Mouse (Mus musculus) kidney, adult 8-10 months (tissue): ENCODE data around the gene Pam16.
A peak's percentile ranks its signal among the peaks of the same experiment; 100 is the strongest.

Source experiments
- DNase-seq, 2 experiments: peaks; one replicate each; pipeline ENCODE4 v3.0.0; 2022

Gene Pam16

DNA sequence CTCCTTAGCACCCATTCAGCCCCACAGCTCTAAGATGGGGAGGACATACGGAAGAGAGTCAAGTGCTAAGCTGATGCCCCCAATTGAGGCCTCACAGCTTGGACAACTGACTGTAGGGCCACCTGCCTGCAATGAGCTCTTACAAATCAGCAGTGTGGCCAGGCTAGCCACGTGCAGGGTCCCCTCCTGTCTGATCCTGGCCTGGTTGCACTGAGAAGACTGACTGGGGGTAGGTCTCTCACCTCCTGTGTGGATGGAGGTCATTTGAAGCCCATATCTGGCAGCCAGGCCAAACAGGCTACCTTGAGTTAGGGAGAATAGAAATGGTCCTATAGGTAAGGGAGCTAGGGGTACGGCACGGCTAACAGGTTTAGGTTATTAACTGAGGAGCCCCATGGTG is 21.1 kb upstream of the Pam16 start:
- DNase-seq: no peak

DNA sequence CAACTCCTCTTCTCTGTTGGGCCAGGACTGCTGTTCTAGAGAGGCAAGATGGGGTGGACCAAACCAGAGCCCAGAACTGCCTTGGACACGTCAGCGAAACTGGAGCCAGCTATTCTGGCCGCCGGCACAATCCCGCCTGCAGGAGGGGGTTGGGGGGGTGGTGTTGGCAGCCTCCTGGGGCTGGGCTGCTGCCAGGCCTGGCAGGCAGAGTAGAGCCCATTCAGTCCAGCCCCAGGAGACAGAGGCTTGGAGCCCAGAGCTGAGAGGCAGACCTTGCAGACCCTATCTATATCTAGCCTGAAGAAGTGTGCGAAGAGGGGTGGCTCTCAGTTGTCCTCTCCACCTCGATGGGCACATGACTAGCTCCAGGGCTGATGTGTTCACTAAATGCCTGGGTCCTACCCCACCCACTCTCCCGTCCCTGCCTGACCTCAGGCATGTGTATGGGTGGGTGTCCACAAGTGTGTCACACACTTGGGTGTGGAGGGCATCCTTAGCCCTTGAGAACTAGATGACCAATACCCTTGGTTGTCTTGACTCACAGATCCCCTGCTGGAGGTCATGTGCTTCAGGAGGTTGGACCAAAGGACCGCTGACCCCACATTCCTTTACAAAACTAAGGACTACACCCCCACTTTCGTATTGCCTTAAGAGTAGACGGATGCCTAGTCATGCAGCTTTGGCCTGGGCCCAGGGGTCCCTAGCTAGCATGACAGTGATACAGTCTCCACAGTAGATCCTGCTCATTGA is 19.1 kb upstream of the Pam16 start:
- DNase-seq: peak; percentile 88 to 90

DNA sequence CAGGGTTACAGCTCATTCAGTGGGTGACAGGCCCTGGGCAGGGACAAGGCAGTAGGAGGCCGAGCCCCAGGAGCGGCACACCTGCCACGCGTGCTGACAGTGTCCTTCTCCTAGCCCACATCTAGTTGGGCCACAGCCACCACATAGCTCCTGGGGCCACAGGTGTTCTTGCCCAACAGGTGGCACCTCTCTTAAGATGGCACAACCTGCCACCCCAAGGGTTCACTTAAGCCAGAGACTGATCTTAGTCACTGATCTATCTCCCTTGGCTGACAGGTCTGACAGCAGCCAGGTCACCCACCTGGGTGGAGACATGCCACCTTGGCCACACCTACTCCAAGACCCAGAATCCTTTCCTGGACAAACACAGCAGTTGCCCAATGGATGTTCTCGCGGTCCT is 18.1 kb upstream of the Pam16 start:
- no peak for DNase-seq

DNA sequence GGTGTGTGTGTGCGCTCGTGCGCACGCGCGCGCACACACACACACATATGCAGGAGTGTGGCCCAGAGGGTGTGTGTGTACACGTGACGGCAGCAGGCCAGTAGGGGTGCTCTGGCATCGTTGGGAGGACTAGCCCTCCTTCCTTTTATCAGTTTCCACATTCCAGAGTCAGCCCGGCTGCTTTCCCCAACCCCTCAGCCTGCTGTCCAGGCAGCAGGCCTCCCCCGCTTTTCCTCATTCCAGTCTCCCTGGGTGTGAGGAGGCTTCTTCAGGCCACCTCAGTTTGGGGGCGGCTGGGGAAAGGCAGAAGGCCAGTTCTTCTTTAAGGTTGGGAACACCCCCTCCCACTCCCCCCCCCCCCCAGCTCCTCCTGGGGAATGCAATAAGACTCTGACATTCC is 17.4 kb upstream of the Pam16 start:
- peak; percentile 58 to 69 for DNase-seq

DNA sequence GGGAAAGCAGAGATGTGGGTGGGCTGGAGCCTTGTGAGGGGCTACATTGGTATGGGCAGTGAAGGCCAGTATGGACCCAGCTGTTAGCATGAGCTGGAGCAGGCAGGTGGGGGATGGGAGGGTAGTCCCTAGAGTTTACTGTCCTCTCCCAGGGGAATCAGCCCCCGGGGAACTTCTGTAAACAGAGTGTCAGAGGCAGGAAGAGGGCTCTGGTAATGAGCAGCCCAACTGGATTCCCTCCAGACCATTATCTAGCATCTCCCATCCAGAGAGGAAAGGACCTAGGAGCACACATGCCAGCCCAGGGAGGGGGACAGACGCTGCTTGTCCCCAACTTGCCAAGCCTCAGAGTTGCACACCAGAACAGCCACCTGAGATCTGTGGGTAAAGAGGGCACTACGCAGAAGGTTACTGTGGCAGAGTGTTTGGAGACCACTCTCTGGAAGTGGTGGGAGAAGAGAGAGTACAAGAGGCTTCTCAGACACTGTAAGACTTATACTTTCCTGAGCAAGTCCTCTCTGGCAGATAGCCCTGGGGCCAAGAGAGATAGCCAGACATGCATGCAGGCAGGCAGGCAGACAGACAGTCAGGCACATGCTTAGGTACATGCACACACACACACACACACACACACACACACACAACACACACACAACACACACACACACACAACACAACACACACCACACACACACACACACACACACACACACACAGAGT is 16.5 kb upstream of the Pam16 start:
- peak; percentile 32 to 46 for DNase-seq

DNA sequence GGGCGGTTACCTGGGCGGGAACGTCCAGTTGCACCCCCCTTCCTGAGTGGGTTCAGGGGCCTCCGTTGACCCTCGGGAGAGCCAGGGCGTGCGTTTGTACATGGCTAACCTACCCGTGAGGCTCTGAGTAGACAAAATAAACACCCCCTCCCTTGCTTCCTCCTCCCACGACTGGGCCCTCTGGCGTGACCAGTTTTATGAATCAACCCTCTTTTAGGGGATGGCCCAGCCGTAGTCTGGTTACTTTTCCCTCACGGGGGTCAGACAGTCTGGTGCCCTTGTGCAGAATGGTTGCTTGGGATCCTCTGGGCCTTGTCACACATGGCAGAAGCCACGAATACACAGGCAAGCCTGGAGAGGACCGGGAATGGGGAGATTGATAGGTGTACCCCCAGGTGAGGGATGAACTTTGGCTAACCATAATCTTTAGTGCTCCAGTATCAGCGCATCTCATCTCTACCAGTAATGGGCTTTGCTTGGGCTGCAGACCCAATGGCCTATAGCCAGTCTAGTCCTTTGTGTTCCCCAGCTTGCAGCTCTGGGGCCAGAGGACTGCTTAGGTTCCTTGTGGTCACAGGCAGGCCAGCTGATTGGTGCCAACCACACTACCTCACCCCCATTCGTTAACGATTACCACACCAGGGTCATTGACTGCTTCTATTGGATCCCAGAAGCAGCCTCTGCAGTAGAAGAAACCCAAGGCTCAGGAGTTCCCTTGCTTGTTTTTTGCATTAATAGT is 15.6 kb upstream of the Pam16 start:
- DNase-seq: peak; percentile 88 to 92

DNA sequence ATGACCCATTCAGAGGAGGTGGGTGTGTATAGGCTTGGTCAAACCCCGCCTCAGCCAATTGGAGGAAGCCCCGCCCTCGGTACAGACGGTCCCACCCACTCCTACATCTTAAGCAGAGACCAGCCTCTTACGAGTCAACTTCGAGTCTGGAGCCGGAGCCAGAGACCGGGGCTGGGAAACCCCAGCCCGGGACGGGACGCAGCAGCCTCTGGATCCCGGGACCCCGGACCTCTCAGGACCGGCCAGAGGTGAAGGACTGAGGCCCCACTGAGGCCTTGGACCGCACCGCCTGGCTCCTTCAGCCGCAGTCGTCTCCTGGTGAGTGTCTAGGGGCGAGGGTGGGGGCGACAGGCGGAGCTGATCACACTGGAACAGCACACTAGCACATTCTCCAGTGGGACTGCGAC is 15.0 kb upstream of the Pam16 start, which contains the start of the genes Vasn and Dnaja3:
Gene Vasn, plus strand, starts transcription at position 111 of the 407 bp plus-strand sequence.
Gene Dnaja3, plus strand, starts transcription at position 159 of the 407 bp plus-strand sequence.
- peak; percentile 94 for DNase-seq

DNA sequence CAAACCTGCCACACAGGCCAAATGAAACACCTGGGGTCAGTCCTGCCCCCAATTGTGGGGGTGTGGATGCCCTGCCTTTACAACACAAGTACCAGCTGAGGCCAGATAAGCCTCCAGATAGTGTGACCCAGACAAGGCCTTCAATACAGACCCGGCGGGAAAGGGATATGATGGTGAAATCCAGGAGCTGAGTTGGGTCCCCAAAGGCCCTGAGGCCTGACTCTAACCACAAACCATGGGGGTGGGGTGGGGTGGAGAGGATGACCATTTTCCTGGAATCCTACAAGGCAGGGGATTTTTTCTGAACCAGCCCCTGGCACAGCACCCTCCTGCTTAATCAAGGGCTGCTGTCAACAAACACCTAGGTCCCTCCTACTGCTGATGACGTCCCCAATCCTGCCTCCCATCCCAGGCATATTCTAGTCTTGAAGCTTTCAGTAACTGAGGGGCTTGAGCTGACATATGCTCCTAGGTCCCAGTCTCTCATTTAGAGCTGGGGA is 14.2 kb upstream of the Pam16 start:
- no peak for DNase-seq

DNA sequence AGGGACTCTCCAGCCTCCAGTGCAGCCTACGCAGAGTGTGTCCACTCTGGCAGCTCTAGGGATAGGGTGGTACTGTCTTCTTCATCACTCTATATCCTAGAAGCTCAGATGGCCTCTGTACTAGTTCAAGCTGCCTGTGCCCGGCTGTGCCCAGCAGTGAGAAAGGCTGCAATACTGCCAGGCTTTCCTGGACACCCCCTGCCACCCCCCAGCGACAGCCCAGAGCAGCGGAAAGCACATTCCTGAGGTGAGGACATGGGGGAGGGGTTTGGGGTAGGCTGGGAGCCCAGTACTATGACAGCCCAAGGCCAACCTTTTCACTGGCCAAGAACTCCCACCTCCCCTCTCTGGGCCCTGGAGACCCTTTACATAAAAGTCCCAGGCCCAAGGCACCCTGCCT is 11.0 kb upstream of the Pam16 start:
- no peak for DNase-seq

DNA sequence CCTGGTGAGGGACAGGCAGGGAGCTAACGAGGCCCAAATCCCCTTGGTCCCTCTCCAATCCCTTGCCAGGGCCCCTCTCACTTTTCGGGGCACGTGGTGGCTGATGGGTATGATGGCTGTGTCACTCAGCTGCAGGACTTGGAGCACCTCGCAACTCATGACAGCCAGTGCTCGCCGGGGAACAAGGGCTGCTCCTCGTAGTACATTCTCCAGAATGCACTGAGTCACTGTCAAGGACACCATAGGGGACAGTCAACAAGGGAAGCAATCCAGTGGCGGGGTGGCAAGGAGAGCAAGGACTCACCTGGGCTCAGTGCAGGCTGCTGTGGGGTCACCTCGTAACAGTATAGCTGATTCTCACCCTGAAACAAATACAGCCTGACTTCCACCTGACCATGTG is 9.9 kb upstream of the Pam16 start:
- no peak for DNase-seq

DNA sequence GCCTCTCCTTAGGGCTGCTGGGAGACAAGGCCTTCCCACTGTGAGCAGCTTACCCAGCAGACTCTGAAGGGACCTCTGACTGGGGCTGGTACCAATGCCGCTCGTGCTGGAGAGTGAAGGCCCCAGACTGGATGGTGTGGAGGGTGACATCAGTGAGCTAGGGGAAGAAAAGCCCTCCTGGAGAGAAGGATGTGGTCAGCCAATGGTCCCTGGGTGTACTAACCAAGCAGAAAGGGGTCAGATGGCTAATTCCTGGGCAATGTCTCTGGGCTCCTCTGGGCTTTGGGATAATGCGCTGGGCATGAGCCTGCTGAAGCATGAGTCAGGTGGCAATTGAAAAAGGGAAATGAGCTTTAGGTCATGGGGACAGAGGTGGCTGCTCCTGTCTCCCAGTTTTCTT is 8.9 kb upstream of the Pam16 start:
- DNase-seq: no peak

DNA sequence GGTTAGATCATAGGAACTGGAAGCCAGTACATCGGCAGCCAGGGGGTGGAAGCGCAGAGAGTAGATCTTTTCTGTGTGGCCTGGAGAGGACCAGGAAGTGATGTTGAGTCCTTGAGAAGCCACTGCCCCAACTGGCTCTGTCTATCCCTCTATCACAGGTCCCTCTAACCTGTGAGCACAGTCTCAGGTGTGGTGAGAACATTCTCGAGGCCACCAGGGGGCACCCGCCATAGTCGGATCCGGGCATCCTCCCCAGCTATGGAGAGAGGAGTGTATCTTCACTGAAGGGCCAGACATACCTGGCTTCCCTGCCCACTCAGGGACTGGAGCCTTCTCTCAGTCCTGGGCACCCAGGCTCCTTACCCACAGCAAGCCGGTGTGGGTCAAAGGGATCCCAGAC is 7.3 kb upstream of the Pam16 start:
- DNase-seq: peak in 1 of 2 experiments; percentile 71

DNA sequence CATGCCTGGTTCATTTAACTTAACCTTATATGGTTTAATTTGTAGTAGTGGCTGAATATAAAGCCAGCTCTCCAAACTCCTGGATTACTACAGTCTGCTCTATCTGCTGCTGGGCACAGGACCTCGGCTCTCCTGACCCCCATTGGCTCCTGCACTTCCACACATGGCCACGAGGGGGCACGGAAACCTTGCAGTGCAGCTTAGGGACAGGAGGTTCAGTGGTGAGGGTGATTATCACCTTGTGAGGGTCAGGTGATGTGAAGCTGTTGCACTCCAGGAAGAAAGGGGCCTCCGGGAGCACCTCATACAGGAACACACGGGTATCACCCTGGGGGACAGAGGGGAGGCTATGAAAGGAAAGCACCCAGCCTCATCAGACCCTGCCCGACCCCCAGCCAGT is 5.2 kb upstream of the Pam16 start:
- peak; percentile 80 to 89 for DNase-seq

DNA sequence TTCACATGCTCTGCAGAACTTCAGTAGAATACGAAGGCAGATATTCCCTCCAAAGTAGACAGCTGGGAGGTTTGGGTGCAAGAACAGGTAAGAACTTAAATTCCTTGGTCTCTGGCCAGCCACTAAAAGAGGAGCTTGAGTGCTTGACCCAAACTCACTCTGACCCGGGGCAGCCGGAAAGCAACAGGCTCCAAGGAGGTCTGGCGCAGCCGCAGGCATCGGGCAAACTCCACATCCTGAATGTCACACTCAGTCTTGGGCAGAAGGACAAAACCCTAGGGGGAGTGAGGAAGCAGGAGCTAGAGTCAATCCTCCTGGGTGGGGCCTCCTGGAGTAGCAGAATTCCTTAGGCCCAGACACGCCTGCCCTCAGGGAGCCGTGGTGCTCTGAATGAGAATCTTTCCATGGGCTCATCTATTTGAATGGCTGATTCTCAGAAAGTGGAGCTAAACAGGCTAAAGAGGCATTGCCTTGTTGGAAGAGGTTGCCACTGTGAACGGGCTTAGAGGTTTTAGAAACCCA is 4.2 kb upstream of the Pam16 start:
- peak; percentile 63 for DNase-seq

DNA sequence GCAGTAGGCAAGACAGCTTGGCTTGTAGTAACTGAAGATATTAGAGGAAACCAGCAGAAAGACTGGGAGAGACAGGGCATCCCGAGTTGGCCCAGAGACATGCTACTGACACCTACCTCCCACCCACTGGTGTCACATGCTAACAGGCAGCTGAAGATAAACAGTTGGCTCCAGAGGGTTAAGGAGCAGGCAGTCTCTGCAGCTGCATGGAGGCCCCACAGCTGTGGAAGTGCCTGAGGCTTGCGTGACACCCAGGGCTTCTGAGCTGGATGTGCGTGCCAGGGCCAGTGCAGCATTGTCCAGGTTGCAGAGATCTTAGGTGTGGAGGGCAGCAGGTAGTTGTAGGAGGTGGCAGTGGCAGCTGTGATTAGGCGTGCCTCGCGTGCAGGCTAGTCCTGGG is 2.3 kb upstream of the Pam16 start:
- no peak for DNase-seq

DNA sequence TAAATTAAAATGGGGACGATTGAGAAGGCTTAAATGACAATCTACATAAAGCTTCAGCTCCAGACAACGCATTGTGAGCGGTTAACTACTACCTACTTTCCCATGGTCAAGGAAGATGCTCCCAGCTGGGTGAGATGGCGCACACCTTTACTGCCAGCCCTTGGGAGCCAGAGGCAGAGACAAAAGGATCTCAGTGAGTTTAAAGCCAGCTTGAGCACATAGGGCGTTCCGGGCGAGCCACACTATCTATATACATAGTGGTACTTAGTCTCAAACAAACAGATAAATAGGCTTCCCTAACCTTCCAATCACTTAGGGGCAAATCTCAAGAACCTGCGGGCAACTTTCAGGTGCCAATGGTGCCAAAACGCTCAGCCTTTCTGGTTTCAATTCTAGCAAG is 714 bp downstream of the Pam16 start:
- DNase-seq: peak in 1 of 2 experiments; percentile 13

DNA sequence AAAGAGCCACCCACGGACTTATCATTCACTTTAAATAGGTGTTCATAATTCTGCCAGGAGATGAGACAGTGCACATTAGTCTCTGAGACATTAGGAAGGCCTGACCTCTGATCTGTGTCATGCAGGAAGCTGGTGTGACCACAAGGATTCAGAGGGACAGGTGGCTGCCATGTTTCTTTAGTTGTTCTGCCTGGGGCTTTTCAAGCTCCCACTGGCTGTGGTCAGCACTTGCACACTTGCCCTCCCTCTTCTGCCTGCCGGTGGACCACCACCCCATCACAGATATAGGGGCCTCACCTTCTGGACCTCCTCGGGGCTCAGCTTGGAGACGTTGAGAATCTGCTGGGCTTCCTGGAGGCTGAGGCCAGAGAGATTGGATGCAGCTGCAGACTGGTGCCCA is 8.0 kb downstream of the Pam16 start:
- peak in 1 of 2 experiments; percentile 15 for DNase-seq

DNA sequence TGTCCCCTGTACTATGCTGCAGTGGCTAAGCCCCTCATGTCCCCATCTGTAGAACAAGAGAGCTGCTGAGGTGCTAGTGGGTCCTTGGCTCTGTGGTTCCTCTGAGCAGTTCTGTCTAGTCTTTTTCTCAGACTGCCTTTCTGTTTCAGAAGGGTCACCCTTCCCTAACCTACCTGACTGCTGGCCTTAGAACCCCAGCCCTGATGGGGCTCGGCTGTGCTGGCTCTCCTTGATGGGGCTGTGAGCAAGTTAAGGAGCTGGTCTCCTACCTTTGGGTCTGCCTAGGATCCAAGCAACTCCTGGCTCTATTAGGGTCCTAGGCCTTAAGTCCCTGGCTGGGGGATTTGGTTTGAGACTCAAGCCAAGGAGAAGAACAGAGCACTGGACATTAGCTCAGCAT is 9.5 kb downstream of the Pam16 start:
- no peak for DNase-seq

DNA sequence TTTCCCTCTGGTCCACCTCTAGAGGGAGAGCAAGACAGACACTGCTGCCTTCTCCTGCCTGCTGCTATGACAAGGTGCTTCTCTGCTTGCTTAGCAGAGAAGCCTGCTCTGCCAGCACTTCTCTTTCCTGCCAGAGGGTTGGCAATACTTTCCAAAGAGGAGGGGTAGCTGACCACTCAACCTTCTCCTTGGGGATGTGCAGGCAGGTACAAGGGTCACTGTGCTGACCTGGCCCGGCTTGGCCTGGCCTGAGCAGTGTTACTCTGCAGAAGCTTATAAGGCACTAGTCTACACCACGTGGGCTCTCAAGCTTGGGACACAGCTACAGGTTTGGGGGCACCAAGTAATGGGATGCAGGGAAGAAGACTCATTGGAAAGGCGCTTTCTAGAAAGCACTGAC is 10.1 kb downstream of the Pam16 start:
- peak; percentile 85 to 92 for DNase-seq

DNA sequence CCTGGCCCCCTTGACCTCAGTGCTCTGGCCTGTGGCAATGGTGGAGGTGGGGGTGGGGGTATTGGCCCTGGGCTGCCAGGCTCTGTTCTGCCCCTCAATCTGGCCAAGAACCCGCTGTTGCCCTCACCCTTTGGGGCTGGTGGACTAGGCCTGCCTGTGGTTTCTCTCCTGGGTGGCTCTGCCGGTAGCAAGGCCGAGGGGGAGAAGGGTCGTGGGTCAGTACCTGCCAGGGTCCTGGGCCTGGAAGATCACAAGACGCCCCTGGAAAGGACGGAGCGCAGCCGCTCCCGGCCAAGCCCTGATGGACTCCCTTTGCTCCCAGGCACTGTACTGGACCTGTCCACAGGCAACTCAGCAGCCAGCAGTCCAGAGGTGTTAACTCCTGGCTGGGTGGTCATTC is 11.1 kb downstream of the Pam16 start:
- DNase-seq: no peak

DNA sequence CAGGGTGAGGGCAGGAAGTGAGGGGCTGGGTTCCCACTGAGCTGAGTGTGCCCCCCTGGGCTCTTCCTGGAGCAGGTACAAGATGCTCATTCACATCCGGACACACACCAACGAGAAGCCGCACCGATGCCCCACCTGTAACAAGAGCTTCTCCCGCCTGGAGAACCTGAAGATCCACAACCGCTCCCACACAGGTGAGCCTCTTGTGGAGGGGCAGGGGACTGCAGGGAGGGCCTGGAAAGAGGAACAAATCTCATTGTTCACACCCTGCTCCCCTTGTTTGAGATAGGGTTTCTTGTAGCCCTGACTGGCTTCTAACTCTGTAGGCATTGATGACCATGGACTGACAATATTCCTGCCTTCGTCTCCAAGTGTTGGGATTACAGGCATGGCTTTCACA is 13.1 kb downstream of the Pam16 start:
- no peak for DNase-seq

DNA sequence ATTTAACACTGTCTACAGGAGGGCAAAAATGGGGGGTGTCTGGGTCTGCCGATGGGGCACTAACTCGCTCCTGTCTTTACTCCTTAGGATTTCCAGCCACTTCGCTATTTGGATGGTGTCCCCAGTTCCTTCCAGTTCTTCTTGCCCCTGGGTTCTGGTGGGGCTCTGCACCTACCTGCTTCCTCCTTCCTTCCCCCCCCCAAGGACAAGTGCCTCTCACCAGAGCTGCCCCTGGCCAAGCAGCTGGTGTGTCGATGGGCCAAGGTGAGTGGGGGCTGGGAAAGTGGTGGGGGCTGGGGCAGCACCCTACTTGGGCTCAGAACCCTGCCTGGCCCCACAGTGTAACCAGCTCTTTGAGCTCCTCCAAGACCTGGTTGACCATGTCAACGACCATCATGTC is 13.6 kb downstream of the Pam16 start:
- no peak for DNase-seq

DNA sequence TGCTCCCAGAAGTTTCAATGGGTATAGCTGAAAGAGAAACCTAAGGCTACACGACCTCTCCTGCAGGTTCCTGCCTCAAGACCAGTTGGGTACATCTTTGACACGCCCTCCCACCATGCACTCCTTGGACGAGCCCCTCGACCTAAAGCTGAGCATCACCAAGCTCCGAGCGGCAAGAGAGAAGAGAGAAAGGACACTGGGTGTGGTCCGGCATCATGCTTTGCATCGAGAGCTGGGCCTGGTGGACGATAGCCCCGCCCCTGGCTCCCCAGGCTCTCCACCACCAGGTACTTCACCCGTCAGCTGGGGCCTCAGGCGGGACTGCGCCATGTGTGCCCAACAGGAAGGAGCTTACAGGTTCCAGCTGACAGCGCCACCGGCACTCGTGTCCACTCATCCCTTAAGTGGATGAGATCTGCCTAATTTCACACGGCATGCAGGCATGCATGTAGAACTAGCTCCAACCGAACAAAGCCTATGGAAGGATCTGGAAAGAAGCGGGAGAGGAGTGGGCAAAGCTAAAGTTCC is 16.2 kb downstream of the Pam16 start:
- DNase-seq: no peak
